Mouse (Mus musculus): Measurements from ENCODE around the gene Fbxw8. TPM values are rescaled to one million over a fixed set of nuclear protein-coding genes. Genes with fewer than 3 reads are reported as not detected.
A peak's percentile ranks its signal among the peaks of the same experiment; 100 is the strongest.

Fbxw8 gene
- total RNA-seq, 2 experiments from 2014 or later = 20.8 to 24.2 TPM

DNA sequence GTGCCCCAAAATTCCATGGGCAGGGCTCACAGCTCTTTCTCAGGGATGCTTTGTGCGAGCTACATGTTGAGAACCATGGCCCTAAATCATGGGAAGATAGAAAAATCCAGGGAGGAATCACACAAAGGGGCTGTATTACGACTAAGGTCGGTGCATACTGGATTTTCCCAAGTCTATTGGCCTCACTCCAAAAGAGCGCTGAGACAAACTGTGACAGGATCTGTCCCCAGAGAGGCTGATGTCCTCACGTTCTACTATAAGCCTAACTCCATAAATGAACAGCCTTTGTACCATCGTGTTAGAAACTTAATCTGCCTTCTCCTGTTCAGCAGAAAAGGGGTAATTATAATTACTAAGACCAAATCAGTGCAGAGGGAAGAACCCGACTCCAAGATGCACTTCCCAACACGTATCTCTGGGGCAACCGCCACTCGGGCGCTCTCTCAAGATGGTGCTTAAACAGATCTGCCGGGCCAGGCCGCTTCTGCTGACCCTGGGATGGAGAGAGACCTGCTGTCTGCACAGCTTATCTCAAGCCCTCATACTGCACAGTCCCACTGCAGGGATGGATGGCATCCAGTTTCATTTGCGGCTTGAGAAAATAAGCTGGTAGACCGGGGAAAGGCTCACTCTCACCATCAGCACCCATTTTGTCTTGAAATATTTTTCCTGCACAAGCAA, 9.1 kb downstream of the Fbxw8 start:
- H3K27ac ChIP-seq = peak overlapping the region; percentile 84
- DNase-seq = no peak
- intact Hi-C loops (cut with DNase I) = no loop called here
- TF ChIP-seq CTCF (IDR thresholded peaks at IDR 0.05) = no peak
- H3K4me3 ChIP-seq = peak overlapping the region; percentile 30

DNA sequence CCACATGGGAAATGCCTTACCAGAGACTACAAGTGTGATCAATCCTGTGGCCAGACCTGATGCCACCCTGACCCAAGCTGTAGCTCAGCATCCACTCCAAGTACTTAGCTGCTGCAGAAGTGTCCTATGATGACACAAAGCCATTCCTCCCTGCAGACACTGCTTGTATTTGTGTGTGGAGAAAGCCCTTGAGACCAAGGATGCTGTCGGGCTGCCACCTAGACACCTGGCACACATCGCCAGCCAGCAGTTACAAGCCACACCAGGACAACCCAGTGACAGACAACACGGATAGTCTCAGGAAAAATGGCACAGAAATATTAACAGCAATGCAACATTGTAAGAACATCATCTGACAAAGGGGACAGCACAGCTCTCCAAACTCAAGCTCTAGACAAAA, 9.8 kb downstream of the Fbxw8 start:
- intact Hi-C loops (cut with DNase I) = no loop called here
- no peak for TF ChIP-seq CTCF (IDR thresholded peaks at IDR 0.05)
- DNase-seq = no peak

DNA sequence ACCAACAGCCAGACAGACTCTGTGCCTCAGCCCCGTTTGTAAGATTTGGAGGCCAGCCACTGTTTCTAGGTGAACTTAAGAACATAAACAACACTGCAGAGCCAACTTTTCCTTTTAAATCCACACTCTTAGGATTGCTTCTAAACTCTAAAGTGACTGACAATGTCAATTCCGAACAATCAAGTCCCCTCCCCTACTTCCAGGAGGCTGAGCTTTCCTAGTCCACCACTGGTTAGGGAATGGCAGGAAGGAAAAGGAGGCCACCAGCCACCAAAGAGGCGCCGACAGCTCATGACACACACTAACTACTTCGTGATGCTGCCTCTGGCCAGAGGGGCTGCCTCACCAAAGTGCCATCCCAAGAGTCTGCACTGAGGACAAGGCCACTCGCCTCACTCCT, 10.5 kb downstream of the Fbxw8 start:
- Histone ChIP-seq H3K27ac (peak overlapping the region; percentile 84), H3K4me3 (peak overlapping the region; percentile 33)
- DNase-seq = no peak
- intact Hi-C loops (cut with DNase I) = no loop called here
- TF ChIP-seq CTCF (IDR thresholded peaks at IDR 0.05) = no peak

More for the DNA sequence above, 9.8 kb downstream of the Fbxw8 start:
- Histone ChIP-seq H3K27ac (peak overlapping the region; percentile 84), H3K4me3 (peak overlapping the region; percentile 33)

DNA sequence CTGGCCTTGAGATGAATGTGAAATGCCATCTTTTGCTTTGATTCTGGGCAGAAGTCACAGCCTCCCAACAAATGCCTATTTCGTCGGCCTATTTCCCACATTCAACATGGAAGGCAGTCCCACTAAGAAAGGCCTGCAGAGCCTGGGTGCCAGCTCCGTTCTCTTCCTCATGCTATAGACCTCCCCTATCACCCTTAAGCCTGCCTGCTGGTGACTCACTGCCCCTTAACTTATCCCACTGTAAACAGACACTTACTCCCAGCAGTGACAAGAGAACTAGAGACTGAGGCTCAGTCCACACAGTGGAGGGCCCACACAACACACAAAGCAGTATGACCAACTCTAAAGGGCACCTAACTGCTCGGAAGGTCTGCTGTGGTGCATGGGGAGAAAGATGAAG, 10.9 kb downstream of the Fbxw8 start:
- intact Hi-C loops (cut with DNase I) = no loop called here
- no peak for TF ChIP-seq CTCF (IDR thresholded peaks at IDR 0.05)
- peak overlapping the region; percentile 84 for H3K27ac ChIP-seq
- no peak for DNase-seq
- H3K4me3 ChIP-seq = peak overlapping the region; percentile 33

DNA sequence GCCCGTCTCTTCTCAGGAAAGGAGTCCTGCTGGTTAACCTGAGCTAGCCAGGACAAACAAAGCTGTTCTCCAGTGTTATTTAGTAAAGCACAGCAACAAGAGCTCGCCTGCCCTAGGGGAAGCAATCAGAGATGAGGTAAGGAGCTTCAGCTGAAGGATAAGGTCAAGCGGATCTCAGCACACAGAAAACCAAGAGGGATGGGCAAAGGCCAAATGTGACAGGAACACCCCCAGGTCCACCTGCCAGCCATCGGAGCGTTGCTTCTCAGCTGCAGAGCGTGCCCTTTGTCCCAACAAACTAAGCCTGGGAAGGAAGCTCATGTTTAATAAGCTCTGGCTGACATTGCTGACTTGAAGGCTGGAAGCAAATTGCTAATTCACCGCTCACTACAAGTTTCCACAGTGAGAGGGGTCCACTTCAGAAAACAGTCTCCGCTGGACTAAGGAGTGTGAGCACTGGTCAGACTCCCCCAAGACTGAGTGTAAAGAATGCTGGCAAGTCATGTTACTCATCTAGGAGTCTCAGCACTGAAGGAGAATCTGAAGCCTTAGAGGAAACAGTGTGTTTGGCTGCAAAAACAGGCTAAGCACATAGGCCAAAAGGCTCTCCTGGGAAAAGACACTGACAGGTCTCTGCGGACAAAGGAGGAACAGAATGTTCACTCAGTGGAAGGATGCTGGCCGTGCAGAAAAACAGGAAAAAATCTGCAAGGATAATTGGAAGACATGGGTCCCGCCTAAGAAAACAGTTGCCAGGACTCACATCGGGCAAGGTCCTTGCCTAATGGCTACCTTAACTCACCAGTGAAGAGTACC, 11.8 kb downstream of the Fbxw8 start:
- TF ChIP-seq CTCF (IDR thresholded peaks at IDR 0.05) = no peak
- Histone ChIP-seq H3K27ac (peak overlapping the region; percentile 84), H3K4me3 (peak overlapping the region; percentile 33)
- intact Hi-C loops (cut with DNase I) = no loop called here
- DNase-seq = peak; percentile 73

DNA sequence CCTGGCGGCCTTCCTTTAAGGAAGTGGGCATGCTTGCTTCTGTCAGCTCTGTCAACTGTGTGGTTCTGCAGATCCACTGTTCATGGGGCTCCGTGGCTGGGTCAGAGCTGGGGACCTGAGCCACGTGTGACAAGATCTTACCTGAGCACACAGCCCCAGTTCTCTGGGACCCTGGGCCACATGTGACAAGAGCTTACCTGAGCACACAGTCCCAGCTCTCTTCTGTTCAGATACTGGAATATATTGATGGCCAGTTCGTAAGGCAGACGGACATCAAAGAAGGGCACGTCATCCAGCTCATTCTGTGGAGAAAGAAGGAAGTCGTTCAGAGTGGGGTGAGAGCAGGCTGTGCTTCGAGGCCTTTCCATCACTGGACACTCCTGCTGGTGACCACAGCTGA, 12.8 kb downstream of the Fbxw8 start:
- H3K4me3 ChIP-seq = no peak overlapping the region; the same call in 1 of the 2 replicates
- no peak for DNase-seq
- intact Hi-C loops (cut with DNase I) = no loop called here
- H3K27ac ChIP-seq = peak overlapping the region; percentile 84
- TF ChIP-seq CTCF (IDR thresholded peaks at IDR 0.05) = no peak

DNA sequence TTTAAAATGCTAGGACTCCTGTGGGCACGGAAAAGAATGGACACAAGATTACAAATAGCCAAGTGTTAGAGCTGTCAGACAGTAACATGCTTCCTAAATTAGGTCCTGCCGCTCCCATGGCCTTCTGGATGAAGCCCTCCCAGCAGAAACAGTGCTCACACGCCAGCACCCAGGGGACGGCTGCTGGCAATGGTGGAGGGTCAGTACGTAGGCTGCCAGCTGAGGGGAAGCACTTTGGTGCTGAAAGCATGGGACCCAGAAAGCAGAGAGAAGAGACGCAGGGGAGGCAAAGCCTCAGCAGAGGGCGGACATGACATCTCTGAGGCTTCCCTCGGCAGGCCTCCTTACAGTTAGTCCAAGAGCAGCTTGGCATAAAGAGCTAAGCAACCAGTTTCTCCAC, 15.6 kb downstream of the Fbxw8 start:
- Histone ChIP-seq H3K27ac (peak overlapping the region; percentile 62), H3K4me3 (no peak overlapping the region)
- peak; percentile 50 for DNase-seq
- no peak for TF ChIP-seq CTCF (IDR thresholded peaks at IDR 0.05)
- intact Hi-C loops (cut with DNase I) = no loop called here

DNA sequence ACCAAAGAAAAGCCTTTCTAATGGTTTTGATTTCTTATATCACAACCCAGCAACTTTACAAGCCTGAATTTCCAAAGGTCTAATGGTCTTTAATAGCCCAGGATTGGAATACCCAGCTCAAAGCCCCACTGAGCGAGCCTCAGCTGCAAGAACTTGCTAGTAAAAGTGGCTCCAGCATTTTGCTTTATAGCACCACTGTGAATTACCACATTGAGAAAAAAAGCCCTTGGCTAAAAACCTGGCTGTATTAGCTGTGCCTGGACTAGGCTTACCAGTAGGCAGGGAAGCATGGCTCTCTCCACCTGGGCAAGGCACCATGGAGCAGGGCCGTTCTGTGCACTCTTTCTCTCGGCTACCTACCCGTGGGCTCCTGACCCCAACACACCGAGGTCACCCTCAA, 18.9 kb downstream of the Fbxw8 start:
- H3K4me3 ChIP-seq = no peak overlapping the region
- DNase-seq = no peak
- intact Hi-C loops (cut with DNase I) = no loop called here
- H3K27ac ChIP-seq = no peak overlapping the region
- TF ChIP-seq CTCF (IDR thresholded peaks at IDR 0.05) = no peak

DNA sequence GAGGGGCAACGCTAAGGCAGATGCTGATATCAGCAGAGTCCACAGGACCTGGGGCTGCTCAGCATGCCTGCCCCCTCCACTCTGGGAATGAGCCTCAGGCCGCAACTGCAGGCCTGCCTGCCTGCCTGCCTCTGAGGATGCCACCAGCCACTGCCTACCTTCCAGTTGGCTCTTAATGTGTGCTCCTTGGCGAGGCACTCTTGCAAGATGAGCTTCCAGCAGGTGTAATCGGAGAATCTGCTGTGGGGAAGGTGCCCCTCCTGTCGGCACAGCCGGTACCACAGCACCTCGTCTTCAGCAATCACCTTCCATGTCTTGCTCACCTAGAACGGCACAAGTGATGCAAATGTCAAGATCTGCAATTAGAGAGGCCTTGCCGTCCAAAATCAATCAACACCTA, 26.6 kb downstream of the Fbxw8 start:
- peak overlapping the region; percentile 61 for H3K27ac ChIP-seq
- no peak overlapping the region for H3K4me3 ChIP-seq
- peak; percentile 80 for DNase-seq
- intact Hi-C loops (cut with DNase I) = no loop called here
- TF ChIP-seq CTCF (IDR thresholded peaks at IDR 0.05) = peak; percentile 48

DNA sequence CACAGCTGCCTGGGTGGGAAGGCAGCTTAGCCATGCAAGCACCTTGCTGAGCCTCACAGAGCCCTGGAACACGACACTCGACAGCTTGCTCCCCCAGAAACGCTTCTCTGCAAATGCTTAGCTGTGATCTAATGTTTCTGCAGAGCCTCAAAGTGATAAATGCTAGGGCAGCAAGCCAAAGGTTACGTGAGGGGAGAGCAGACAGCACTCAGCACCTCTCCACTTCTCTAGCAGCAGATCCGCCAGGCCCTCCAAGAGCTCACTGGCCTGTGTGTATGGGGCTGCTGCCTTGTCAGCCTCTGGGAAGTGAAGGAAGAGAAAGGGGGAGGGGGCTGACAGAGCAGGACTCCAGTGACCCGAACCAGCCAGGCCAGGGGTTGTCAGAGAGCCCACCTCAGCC, 27.1 kb downstream of the Fbxw8 start:
- TF ChIP-seq CTCF (IDR thresholded peaks at IDR 0.05) = no peak
- H3K4me3 ChIP-seq = no peak overlapping the region
- peak overlapping the region; percentile 61 for H3K27ac ChIP-seq
- intact Hi-C loops (cut with DNase I) = no loop called here
- peak; percentile 71 for DNase-seq

DNA sequence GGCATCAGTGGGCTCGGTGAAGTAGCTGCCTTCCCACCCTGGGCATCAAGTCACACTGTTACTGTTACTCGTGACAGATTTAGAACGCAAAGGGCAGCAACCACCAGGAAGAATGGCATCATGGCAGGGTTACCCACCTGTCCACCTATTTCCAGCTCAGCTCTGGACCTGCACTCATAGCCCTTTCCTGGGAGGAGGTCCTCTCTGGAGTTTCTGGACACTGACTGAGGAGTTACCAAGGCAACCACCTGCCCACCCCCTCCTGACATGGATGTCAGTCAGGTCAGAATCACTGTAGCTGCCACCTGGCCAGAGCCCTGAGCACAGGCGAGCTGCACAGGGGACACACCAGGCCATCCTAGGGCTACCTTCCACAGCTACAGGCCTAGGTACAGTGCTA, 28.6 kb downstream of the Fbxw8 start:
- no peak for DNase-seq
- intact Hi-C loops (cut with DNase I) = no loop called here
- H3K4me3 ChIP-seq = no peak overlapping the region
- H3K27ac ChIP-seq = no peak overlapping the region
- TF ChIP-seq CTCF (IDR thresholded peaks at IDR 0.05) = no peak

DNA sequence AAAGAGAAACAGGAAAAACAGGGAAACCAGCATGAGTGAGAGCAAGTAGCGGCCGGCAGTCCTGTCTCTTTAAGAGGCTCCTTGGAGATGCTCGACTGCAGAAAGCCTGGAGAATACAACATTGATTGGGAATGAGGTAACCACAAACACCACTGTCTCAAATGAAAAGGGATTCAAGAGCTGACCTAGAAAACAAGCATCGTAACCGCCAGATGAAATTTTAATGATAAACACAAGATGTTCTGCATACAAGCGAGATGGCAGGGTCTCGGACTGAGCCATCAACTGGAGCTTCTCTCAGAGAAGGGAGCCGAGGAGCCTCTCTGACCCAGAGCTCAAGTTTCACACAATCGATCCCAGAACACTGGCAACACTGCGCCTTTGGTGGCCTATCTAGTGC, 32.2 kb downstream of the Fbxw8 start:
- intact Hi-C loops (cut with DNase I) = no loop called here
- DNase-seq = peak; percentile 42
- peak overlapping the region; percentile 80 for H3K27ac ChIP-seq
- H3K4me3 ChIP-seq = peak overlapping the region; percentile 15; the same call in 1 of the 2 replicates
- no peak for TF ChIP-seq CTCF (IDR thresholded peaks at IDR 0.05)

DNA sequence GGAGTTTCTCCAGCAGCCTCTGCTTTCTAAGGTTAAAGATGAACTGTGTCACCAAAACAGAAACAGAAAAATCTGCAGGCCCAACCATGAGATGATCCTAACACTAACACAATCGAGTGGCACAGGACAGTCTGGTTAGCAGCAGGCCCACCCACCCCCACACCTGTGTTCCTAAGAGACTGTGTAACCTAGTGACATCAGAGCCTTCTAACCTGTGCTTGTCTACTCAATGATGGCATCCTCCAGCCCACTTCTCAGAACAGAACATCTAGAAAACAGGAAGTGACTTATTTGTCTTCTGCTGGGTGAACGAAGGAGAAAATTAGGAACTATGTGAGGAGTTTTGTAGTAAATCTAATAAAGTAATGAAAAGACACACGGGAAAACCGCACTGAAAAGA, 33.3 kb downstream of the Fbxw8 start:
- intact Hi-C loops (cut with DNase I) = no loop called here
- DNase-seq = no peak
- Histone ChIP-seq H3K27ac (peak overlapping the region; percentile 80), H3K4me3 (no peak overlapping the region)
- no peak for TF ChIP-seq CTCF (IDR thresholded peaks at IDR 0.05)

Measured in gastrocnemius, adult 2 months (tissue).